Mouse (Mus musculus): ENCODE data around the gene Chst12.
"Not testable (repeated sequence)": the region's sequence is repeated elsewhere in the genome, so short reads cannot be mapped to it uniquely, and the experiment has no call there.

The Chst12 gene

GRCm38 (mm10) chr5:140505208-140505780 lies at the start of gene Chst12:
Gene Chst12 (plus strand): TSS chr5:140505550.
- in situ Hi-C loops (cut with MseI, MboI), result no loop called here

- in situ Hi-C loops (cut with MseI, MboI), result no loop called here
Observed at GRCm38 (mm10) chr5:140461476-140461875, 43.9 kb upstream of the Chst12 start.

GRCm38 (mm10) chr5:140463151-140463550 lies 42.2 kb upstream of the Chst12 start:
- in situ Hi-C loops (cut with MseI, MboI), result not testable (repeated sequence)

GRCm38 (mm10) chr5:140464943-140465342 lies 40.4 kb upstream of the Chst12 start:
- in situ Hi-C loops (cut with MseI, MboI), result no loop called here

GRCm38 (mm10) chr5:140472336-140472735 lies 33.0 kb upstream of the Chst12 start:
- in situ Hi-C loops (cut with MseI, MboI), result loop anchor here in 1 of 2 experiments (10.0 kb wide), 1 partner anchor 142 kb away; no protein-coding TSS in a partner anchor

- in situ Hi-C loops (cut with MseI, MboI), result no loop called here
Observed at GRCm38 (mm10) chr5:140481458-140481857, 23.9 kb upstream of the Chst12 start.

GRCm38 (mm10) chr5:140491142-140491541 lies 14.2 kb upstream of the Chst12 start:
- in situ Hi-C loops (cut with MseI, MboI), result no loop called here

GRCm38 (mm10) chr5:140492684-140493233 lies 12.6 kb upstream of the Chst12 start:
- in situ Hi-C loops (cut with MseI, MboI), result no loop called here

- in situ Hi-C loops (cut with MseI, MboI), result no loop called here
Observed at GRCm38 (mm10) chr5:140498176-140498575, 7.2 kb upstream of the Chst12 start.

GRCm38 (mm10) chr5:140500736-140501135 lies 4.6 kb upstream of the Chst12 start:
- in situ Hi-C loops (cut with MseI, MboI), result no loop called here

GRCm38 (mm10) chr5:140501982-140502836 lies 3.1 kb upstream of the Chst12 start:
- in situ Hi-C loops (cut with MseI, MboI), result no loop called here

GRCm38 (mm10) chr5:140502925-140503324 lies 2.4 kb upstream of the Chst12 start:
- in situ Hi-C loops (cut with MseI, MboI), result not testable (repeated sequence)

- in situ Hi-C loops (cut with MseI, MboI), result no loop called here
Observed at GRCm38 (mm10) chr5:140506096-140506794, 895 bp downstream of the Chst12 start.

- in situ Hi-C loops (cut with MseI, MboI), result no loop called here
Observed at GRCm38 (mm10) chr5:140507466-140508208, 2.3 kb downstream of the Chst12 start.

GRCm38 (mm10) chr5:140508686-140509085 lies 3.3 kb downstream of the Chst12 start:
- in situ Hi-C loops (cut with MseI, MboI), result no loop called here

GRCm38 (mm10) chr5:140509204-140509603 lies 3.9 kb downstream of the Chst12 start:
- in situ Hi-C loops (cut with MseI, MboI), result no loop called here

- in situ Hi-C loops (cut with MseI, MboI), result no loop called here
Observed at GRCm38 (mm10) chr5:140510012-140511000, 5.0 kb downstream of the Chst12 start.

- in situ Hi-C loops (cut with MseI, MboI), result no loop called here
Observed at GRCm38 (mm10) chr5:140513921-140514320, 8.6 kb downstream of the Chst12 start.

- in situ Hi-C loops (cut with MseI, MboI), result no loop called here
Observed at GRCm38 (mm10) chr5:140514799-140515486, 9.6 kb downstream of the Chst12 start.
